ENCODE assay signal across 26 mouse cellular contexts in genomic region chr2:131364689-131365088, GRCm38 (mm10). TPM values are rescaled to one million over a fixed set of nuclear protein-coding genes. Genes with fewer than 3 reads are reported as not detected.
A peak's percentile ranks its signal among the peaks of the same experiment; 100 is the strongest.
DNase-seq lines count a peak whose midpoint lies in the region; ATAC-seq and TF ChIP-seq lines count a peak whose summit lies in the region.
"Had no signal": no experiment of that assay in that cellular context is flagged by ENCODE, and none has a peak within 500 bp of the region (broad histone marks: within the 10 kb centered on the region; RNA-seq: fewer than 3 reads in every experiment).

No protein-coding gene starts in this region.

- DNase-seq in lung, postnatal 0 days (ENCODE audit: low spot score), result peak; percentile 31
- no peak for DNase-seq in lung, adult 18-20 months
- DNase-seq in A20 (ENCODE audit: low read depth, low spot score), result peak; percentile 38
- DNase-seq in gastrocnemius, adult 2 months, result no peak
- no peak for DNase-seq in adrenal gland, adult 2 months
- DNase-seq: adrenal gland, postnatal 10 days; adrenal gland, postnatal 25 days; cerebellum, adult 11 months; cerebellum, adult 18-20 months; cerebellum, adult 8-10 months; cerebellum, adult 9-11 months; cerebellum, postnatal 14 days; cerebellum, postnatal 36 days; embryo, embryonic 11 days had no signal

- intact Hi-C loops in gastrocnemius, adult 2 months (cut with DNase I), result no loop called here

- H3K36me3 ChIP-seq in lung, postnatal 0 days (ENCODE audit: insufficient read depth, low read length), result no peaks in the 10 kb centered on the region
- H3K36me3 ChIP-seq: embryonic facial prominence, embryonic 13.5 days; embryonic facial prominence, embryonic 15.5 days; forebrain, embryonic 10.5 days; forebrain, embryonic 12.5 days; G1E had no signal

- no peak overlapping the region for H3K4me2 ChIP-seq in lung, postnatal 0 days (replicated peaks; ENCODE audit: low read depth, low read length)
- H3K4me2 ChIP-seq: embryonic facial prominence, embryonic 13.5 days; embryonic facial prominence, embryonic 15.5 days; forebrain, embryonic 12.5 days had no signal

- TF ChIP-seq EP300 in lung, postnatal 0 days (IDR thresholded peaks at IDR 0.05), result no peak

- H3K27me3 ChIP-seq in lung, postnatal 0 days (replicated peaks; ENCODE audit: insufficient read depth, low read length), result no peaks in the 10 kb centered on the region
- H3K27me3 ChIP-seq: embryonic facial prominence, embryonic 13.5 days; embryonic facial prominence, embryonic 15.5 days; forebrain, embryonic 12.5 days; Patski had no signal

- no peak for TF ChIP-seq CTCF in lung, postnatal 0 days (IDR thresholded peaks at IDR 0.05)
- no peak for TF ChIP-seq CTCF in gastrocnemius, adult 2 months (IDR thresholded peaks at IDR 0.05)

- no peak overlapping the region for H3K9ac ChIP-seq in lung, postnatal 0 days (replicated peaks; ENCODE audit: low read depth)
- H3K9ac ChIP-seq: embryonic facial prominence, embryonic 13.5 days; embryonic facial prominence, embryonic 15.5 days; forebrain, embryonic 12.5 days had no signal

- no peak overlapping the region for H3K27ac ChIP-seq in lung, postnatal 0 days (ENCODE audit: low read length)
- no peak overlapping the region for H3K27ac ChIP-seq in gastrocnemius, adult 2 months
- H3K27ac ChIP-seq: embryonic facial prominence, embryonic 13.5 days; embryonic facial prominence, embryonic 15.5 days; forebrain, embryonic 10.5 days; forebrain, embryonic 12.5 days had no signal

- H3K9me3 ChIP-seq in lung, postnatal 0 days (ENCODE audit: low read length), result no peaks in the 10 kb centered on the region
- H3K9me3 ChIP-seq: embryonic facial prominence, embryonic 13.5 days; embryonic facial prominence, embryonic 15.5 days; forebrain, embryonic 10.5 days; forebrain, embryonic 12.5 days; G1E had no signal

- H3K4me1 ChIP-seq in lung, postnatal 0 days (ENCODE audit: insufficient read depth, low read depth, low read length), result no peaks in the 10 kb centered on the region
- H3K4me1 ChIP-seq: embryonic facial prominence, embryonic 13.5 days; embryonic facial prominence, embryonic 15.5 days; forebrain, embryonic 10.5 days; forebrain, embryonic 12.5 days had no signal

- 0 out of 2 replicates have a peak, but pooled peaks have one; percentile 14 for ATAC-seq in lung, postnatal 0 days
- peak; percentile 92 for ATAC-seq in granulocyte monocyte progenitor cell, adult 5-6 weeks (replicated peaks; ENCODE audit: poor library complexity, severe bottlenecking)
- peak; percentile 54 for ATAC-seq in megakaryocyte progenitor cell, adult 5-6 weeks (replicated peaks; ENCODE audit: poor library complexity)
- ATAC-seq: activated CD4-positive, CD25-positive, alpha-beta regulatory T cell, adult 4 months; forebrain, embryonic 14.5 days; forebrain, embryonic 16.5 days; Patski had no signal

- WGBS in lung, postnatal 0 days, result 52% methylated on average over 6 of the region's 6 CpGs

- H3K4me3 ChIP-seq in lung, postnatal 0 days (ENCODE audit: low read depth, low read length), result no peak overlapping the region
- no peak overlapping the region for H3K4me3 ChIP-seq in gastrocnemius, adult 2 months
- H3K4me3 ChIP-seq: embryonic facial prominence, embryonic 13.5 days; embryonic facial prominence, embryonic 15.5 days; erythroblast, embryonic 14.5 days; forebrain, embryonic 10.5 days; forebrain, embryonic 12.5 days had no signal

RNA-seq across cellular contexts. Expression of gene Rnf24, which starts 12.0 kb away (rescaled TPM):
- polyA plus RNA-seq in lung, postnatal 0 days (2015; fragmentation: Nextera tagmentation; extraction: Ambion mirVana), result 1.3 and 1.6 TPM in 2 replicates
- 2.8 and 8.2 TPM in 2 replicates for total RNA-seq in granulocyte monocyte progenitor cell, adult 5-6 weeks (2014; fragmentation: Nextera tagmentation)
- total RNA-seq in granulocyte monocyte progenitor cell, adult 5-6 weeks (2017), result 1.6 and 1.9 TPM in 2 replicates
- total RNA-seq in megakaryocyte progenitor cell, adult 5-6 weeks (2015), result 4.4 and 4.5 TPM in 2 replicates
- 1.8 and 1.9 TPM in 2 replicates for total RNA-seq in megakaryocyte progenitor cell, adult 5-6 weeks (2017)
- total RNA-seq in gastrocnemius, adult 2 months (2021), result 1 to 10 TPM; 1.5 to 1.7 TPM
- total RNA-seq in adrenal gland, adult 2 months (2021), result 10 to 100 TPM in 1 of 2 experiments, 1 to 10 TPM in 1; 8.6 to 13.0 TPM
- 2.4 and 2.5 TPM in 2 replicates for polyA plus RNA-seq in adrenal gland, adult 2 months (2012; rRNA removed)
- polyA plus RNA-seq: erythroblast, embryonic 14.5 days had no signal

Comparison
In these comparisons a context has a peak if more than half of its experiments do, and no peak if none do; other contexts are left out.
1. DNase-seq: peak in lung, postnatal 0 days (single experiment) and A20 (single experiment); none in lung, adult 18-20 months (0 of 2), gastrocnemius, adult 2 months (single experiment) and adrenal gland, adult 2 months (single experiment).
2. ATAC-seq: peak in every context shown above with its lines; median percentile 92 in granulocyte monocyte progenitor cell, adult 5-6 weeks; 54 in megakaryocyte progenitor cell, adult 5-6 weeks; 14 in lung, postnatal 0 days.